Mouse (Mus musculus) midbrain, embryonic 14.5 days (tissue): ENCODE results near the gene Dusp22. TPM values are rescaled to one million over a fixed set of nuclear protein-coding genes. Genes with fewer than 3 reads are reported as not detected.

ENCODE experiments used
- ATAC-seq: fragments of 200-750 bp; cut with Nextera tagmentation; 2 replicates; pipeline ENCODE4 v1.8.0; 2017; ENCODE audit warnings: moderate number of reproducible peaks, moderate library complexity; ENCODE audit not compliant: low FRiP score, low TSS enrichment
- DNase-seq: peaks from one replicate; pipeline ENCODE4 v3.0.0-alpha.2; 2015
- H3K27ac ChIP-seq: fragments of 300-500 bp; sonication (generic); replicated peaks from 2 replicates; pipeline ENCODE4 v1.5.1; 2014; ENCODE audit warnings: mild to moderate bottlenecking, low read depth, low read length, moderate library complexity
- H3K27me3 ChIP-seq: fragments of 300-500 bp; sonication (generic); 2 replicates; pipeline ENCODE4 v1.6.1; 2014; ENCODE audit warnings: low read length, control low read depth, mixed read lengths; ENCODE audit not compliant: control insufficient read depth, insufficient read depth
- H3K36me3 ChIP-seq: fragments of 300-500 bp; sonication (generic); 2 replicates; pipeline ENCODE4 v1.6.1; 2014; ENCODE audit warnings: low read length, control low read depth; ENCODE audit not compliant: control insufficient read depth, insufficient read depth
- H3K4me1 ChIP-seq: fragments of 300-500 bp; sonication (generic); 2 replicates; pipeline ENCODE4 v1.6.1; 2014; ENCODE audit warnings: mild to moderate bottlenecking, antibody characterized with exemption, low read length, control low read depth; ENCODE audit not compliant: control insufficient read depth, insufficient read depth
- H3K4me2 ChIP-seq: fragments of 300-500 bp; sonication (generic); 2 replicates; pipeline ENCODE4 v1.6.1; 2014; ENCODE audit warnings: mild to moderate bottlenecking, low read length, moderate library complexity
- H3K4me3 ChIP-seq: fragments of 300-500 bp; sonication (generic); replicated peaks from 2 replicates; pipeline ENCODE4 v1.5.1; 2014; ENCODE audit warnings: low read depth, low read length
- H3K9ac ChIP-seq: fragments of 300-500 bp; sonication (generic); replicated peaks from 2 replicates; pipeline ENCODE4 v1.6.1; 2014; ENCODE audit warnings: mild to moderate bottlenecking, low read length, moderate library complexity
- H3K9me3 ChIP-seq: fragments of 300-500 bp; sonication (generic); 2 replicates; pipeline ENCODE4 v1.6.1; 2016; ENCODE audit warnings: low read length, control low read depth, mixed read lengths; ENCODE audit not compliant: control insufficient read depth
- WGBS: fragments of 180-500 bp; shearing (Covaris S2); extraction: QIAGEN DNeasy Blood & Tissue Kit; methylation state at CpG from one replicate; pipeline ENCODE4 v1.1.7; 2014; 5-methylcytosine and 5-hydroxymethylcytosine counted together
- polyA plus RNA-seq: library from polyadenylated mRNA; unstranded; fragments of >200 nt; fragmentation: Nextera tagmentation; extraction: Ambion mirVana; gene quantifications from 2 replicates; pipeline ENCODE4 v1.2.1, GENCODE M21; 2014

The Dusp22 gene
- polyA plus RNA-seq, 1 experiment from 2014 or later: 27.9 TPM

DNA sequence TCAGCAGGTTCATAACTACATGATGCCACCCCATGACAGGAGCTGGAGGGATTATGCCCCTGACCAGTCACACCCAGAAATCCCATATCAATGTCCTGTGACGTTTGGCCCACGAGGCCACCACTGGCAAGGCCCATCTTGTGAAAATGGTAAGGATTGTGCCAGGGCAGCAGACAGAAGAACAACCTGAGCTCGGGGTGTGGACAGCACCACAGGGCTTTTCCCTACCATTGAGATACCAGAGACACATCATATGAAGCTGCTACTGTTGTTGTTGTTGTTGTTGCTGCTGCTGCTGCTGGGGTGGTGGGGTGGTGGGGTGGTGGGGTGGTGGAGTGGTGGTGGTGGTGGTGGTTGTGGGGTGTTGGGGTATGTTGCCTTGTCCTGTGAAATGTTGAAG lies 93.6 kb downstream of the Dusp22 start:
- H3K4me3 ChIP-seq: no peak overlapping the region
- 87% methylated on average over 3 of the region's 3 CpGs for WGBS
- peaks cover 47% of the 10 kb centered on the region for H3K27me3 ChIP-seq
- H3K36me3 ChIP-seq: no peaks in the 10 kb centered on the region
- H3K9me3 ChIP-seq: no peaks in the 10 kb centered on the region
- H3K4me2 ChIP-seq: no peak overlapping the region
- DNase-seq (no peak), ATAC-seq (no peak)
- peaks cover 13% of the 10 kb centered on the region for H3K4me1 ChIP-seq
- H3K9ac ChIP-seq: no peak overlapping the region
- H3K27ac ChIP-seq: no peak overlapping the region

DNA sequence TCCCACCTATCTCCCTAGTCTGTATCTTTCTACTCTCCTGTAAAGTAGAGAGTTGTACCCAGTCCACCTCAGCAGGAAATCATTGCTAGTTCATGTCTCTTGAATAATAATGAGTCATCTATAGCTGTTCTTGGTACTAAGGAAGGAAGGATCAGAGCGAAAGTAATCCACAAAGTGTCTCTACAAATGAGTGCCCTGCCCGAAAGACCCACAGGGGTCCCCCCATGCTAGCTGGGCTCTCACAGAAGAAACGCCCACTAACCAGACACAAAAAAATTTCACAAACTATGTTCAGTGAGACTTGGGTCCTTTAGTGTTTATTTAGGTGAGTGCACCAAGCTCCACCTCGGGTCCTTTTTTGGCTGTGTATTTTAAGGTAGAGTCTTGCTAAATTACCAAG lies 94.3 kb downstream of the Dusp22 start:
- Histone ChIP-seq H3K9ac (no peak overlapping the region), H3K36me3 (no peaks in the 10 kb centered on the region), H3K9me3 (no peaks in the 10 kb centered on the region), H3K4me3 (no peak overlapping the region), H3K4me2 (no peak overlapping the region), H3K27me3 (peaks cover 41% of the 10 kb centered on the region), H3K27ac (no peak overlapping the region), H3K4me1 (peaks cover 8% of the 10 kb centered on the region)
- 87% methylated on average over 4 of the region's 4 CpGs for WGBS
- ATAC-seq: no peak
- DNase-seq: no peak

DNA sequence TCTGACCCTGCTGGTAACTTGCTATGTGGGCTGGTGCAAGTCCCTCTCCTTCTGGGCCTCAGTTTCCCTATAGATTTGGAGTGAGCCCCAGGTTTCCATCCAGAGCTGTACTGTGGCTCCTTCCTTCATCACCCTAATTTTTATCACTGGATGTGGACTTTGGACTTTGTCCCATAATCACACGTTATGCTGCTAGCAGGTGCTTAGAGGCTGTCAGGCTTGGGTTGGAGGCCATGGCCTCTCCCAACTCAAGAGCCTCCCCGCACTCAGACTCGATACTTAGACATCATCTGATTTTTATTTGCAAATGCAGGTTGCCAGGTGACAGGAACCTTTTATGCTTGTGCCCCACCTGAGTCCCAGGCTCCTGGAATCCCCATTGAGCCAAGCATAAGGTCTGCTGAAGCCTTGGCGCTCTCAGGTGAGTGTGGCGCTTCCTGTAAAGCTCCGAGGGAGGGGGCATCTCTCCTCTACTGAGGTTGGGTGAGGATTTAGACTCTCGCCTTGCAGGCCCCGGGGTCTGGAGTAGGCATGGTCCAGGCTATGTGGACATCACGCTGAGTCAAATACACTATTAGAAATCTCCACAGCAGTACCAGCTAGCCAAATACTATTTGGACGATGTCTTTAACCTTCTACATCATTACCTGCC lies 95.2 kb downstream of the Dusp22 start:
- Histone ChIP-seq H3K9me3 (no peaks in the 10 kb centered on the region), H3K27me3 (peaks cover 32% of the 10 kb centered on the region), H3K36me3 (no peaks in the 10 kb centered on the region), H3K4me2 (no peak overlapping the region), H3K9ac (no peak overlapping the region), H3K4me1 (peaks cover 3% of the 10 kb centered on the region; the same call in 1 of the 2 replicates), H3K27ac (no peak overlapping the region), H3K4me3 (no peak overlapping the region)
- WGBS: 84% methylated on average over 10 of the region's 10 CpGs
- ATAC-seq: no peak
- no peak for DNase-seq

DNA sequence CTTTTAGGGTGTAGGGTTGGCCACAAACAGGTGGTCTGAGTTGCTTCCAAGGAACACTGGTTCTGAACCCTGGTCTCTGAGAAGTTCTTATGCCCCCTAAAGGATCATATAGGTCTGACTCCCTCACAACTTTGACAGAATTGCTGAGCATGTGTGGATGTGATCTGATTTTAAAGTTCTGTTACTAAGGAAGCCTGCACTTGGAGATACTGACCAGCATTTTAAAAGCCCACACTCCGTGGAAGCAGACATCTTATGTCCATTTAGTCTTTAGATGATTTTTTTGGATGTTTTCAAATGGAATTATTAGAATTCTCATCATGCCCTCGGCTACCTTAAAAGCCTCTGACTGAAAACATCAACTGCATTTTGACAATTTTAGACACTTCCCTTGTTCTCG lies 95.8 kb downstream of the Dusp22 start:
- H3K27me3 ChIP-seq: peaks cover 25% of the 10 kb centered on the region
- DNase-seq: no peak
- no peak overlapping the region for H3K4me2 ChIP-seq
- no peaks in the 10 kb centered on the region; the same call in 1 of the 2 replicates for H3K4me1 ChIP-seq
- no peaks in the 10 kb centered on the region for H3K9me3 ChIP-seq
- no peak overlapping the region for H3K4me3 ChIP-seq
- H3K27ac ChIP-seq: no peak overlapping the region
- 78% methylated on average over 3 of the region's 3 CpGs for WGBS
- no peak for ATAC-seq
- no peaks in the 10 kb centered on the region for H3K36me3 ChIP-seq
- H3K9ac ChIP-seq: no peak overlapping the region

DNA sequence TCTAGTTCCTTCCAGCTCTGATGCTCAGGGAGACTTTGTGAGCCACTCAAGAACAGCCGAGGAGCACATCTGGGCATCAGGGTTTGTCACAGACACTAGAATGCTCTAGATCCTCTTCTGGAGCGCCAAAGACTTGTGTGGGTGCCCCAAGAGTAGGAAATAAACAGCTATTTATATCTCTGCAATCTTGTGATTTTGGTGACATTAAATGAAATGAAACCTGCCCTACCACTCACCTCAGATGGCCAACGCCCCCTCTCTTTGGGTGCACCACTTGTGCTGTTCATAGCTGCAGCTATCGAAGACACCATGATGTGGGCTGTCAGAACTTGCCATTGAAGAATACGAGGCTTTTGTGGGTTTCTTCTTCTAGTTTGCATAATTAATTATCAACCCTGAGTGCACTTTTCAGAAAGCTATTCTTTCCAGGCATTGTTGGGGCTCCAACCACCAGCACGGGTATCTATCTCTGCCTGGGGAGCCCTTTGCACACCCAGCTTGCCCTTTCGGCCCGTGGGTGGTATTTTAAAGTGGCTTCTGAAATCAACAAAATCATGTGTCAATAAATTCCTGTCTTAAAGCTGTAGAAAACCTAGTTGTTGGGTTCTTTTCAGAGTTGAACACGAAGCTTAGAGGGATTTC lies 96.3 kb downstream of the Dusp22 start:
- no peak overlapping the region for H3K4me2 ChIP-seq
- H3K27me3 ChIP-seq: peaks cover 20% of the 10 kb centered on the region
- no peak overlapping the region for H3K9ac ChIP-seq
- no peaks in the 10 kb centered on the region for H3K36me3 ChIP-seq
- no peak for ATAC-seq
- no peak overlapping the region for H3K27ac ChIP-seq
- no peaks in the 10 kb centered on the region for H3K9me3 ChIP-seq
- H3K4me1 ChIP-seq: no peaks in the 10 kb centered on the region
- 80% methylated on average over 9 of the region's 9 CpGs for WGBS
- no peak for DNase-seq
- H3K4me3 ChIP-seq: no peak overlapping the region

DNA sequence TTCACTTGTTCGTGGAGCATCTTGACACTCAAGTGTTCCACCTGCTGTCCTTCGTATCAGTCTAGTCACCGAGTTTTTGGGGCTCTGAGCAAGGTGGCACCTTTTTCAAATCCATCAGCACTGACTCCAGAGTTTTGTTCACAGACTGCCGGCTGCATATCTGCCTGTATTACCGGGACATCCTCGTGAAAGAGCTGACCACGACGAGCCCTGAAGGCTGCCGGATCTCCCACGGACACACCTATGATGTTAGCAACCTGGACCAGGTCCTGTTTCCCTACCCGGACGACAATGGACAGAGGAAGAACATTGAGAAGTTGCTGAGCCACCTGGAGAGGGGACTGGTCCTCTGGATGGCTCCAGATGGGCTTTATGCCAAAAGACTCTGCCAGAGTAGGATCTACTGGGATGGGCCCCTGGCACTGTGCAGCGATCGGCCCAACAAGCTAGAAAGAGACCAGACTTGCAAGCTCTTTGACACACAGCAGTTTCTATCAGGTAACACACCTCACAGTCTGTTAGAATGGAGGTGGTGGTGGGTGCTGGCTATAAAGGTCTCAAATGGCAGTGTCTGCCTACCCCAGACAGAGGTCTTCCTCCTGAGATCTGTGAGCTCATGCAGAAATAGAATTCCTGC lies 97.6 kb downstream of the Dusp22 start:
- H3K27me3 ChIP-seq: 0 out of 2 replicates have a peak, but pooled peaks cover 9% of the 10 kb centered on the region
- H3K27ac ChIP-seq: no peak overlapping the region
- WGBS: 87% methylated on average over 14 of the region's 14 CpGs
- ATAC-seq (no peak), DNase-seq (no peak)
- H3K4me2 ChIP-seq: no peak overlapping the region
- no peaks in the 10 kb centered on the region for H3K9me3 ChIP-seq
- no peaks in the 10 kb centered on the region for H3K36me3 ChIP-seq
- no peaks in the 10 kb centered on the region for H3K4me1 ChIP-seq
- H3K9ac ChIP-seq: no peak overlapping the region
- H3K4me3 ChIP-seq: no peak overlapping the region

DNA sequence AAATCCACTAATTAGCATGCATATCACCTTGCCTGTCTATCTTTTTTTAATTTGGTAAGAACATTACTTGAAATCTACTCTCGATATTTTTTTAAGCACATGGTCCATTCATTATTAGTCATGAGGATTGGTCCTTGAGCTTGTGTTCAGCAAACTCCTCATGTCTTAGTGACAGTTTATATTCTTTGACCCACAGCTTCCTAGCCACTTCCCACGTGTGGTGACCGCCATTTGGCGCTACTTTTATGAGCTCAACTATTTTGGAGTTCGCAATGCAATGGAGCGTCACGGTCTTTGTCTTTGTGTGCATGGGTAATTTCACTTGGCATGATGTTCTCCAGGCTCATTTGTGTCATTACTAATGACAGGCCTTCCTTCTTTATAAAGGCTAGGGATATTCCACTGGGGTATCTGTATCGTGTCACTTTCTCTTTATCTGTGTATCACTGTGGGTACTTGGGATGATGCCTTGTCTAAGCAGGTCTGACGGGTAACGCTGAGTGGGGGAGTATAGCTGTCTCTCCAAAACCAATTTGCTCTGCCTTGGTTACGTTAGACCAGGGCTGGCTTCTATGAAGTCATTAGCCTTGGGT lies 99.1 kb downstream of the Dusp22 start:
- Histone ChIP-seq H3K9ac (no peak overlapping the region), H3K4me1 (no peaks in the 10 kb centered on the region), H3K36me3 (no peaks in the 10 kb centered on the region), H3K4me2 (no peak overlapping the region), H3K27me3 (no peaks in the 10 kb centered on the region), H3K27ac (no peak overlapping the region), H3K4me3 (no peak overlapping the region), H3K9me3 (no peaks in the 10 kb centered on the region)
- no peak for DNase-seq
- WGBS: 81% methylated on average over 11 of the region's 11 CpGs
- no peak for ATAC-seq

DNA sequence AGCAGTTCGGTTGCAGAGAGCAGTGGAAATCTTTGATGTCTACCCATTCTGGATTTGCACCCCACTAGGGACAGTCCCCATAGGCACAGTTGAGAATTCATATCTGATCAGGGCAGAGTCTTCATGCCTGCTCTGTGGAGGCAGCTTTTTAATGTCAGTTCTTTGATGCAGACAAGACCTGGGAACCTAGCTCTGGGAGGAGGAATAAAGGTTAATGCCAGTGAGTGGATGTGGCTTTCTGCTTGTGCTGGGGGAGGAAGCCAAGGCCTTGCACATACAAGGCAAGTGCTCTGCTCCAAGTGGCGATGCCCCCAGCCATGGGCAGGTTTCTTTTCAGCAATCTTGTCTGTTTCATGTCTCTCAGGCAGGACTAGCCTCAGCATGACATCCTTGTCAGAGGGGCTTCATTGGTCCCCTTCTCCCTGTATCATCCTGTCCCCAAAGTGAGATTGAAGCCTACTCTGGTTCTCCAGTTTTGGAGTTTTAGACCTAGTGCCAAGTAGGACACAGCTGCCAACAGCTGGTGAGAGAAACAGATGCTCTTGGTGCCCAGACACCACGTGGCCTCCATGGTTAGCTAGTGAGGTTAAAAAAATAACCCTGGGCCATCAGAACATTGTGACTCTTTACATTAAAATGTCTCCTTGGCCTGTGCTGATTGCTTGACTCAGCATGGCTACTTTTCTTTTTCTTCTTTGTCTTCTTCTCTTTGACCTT lies 100.7 kb downstream of the Dusp22 start:
- no peak overlapping the region for H3K4me2 ChIP-seq
- H3K4me3 ChIP-seq: no peak overlapping the region
- H3K9ac ChIP-seq: no peak overlapping the region
- no peaks in the 10 kb centered on the region for H3K27me3 ChIP-seq
- no peaks in the 10 kb centered on the region for H3K9me3 ChIP-seq
- no peak for ATAC-seq
- H3K4me1 ChIP-seq: no peaks in the 10 kb centered on the region
- H3K27ac ChIP-seq: no peak overlapping the region
- DNase-seq: no peak
- H3K36me3 ChIP-seq: no peaks in the 10 kb centered on the region
- 74% methylated on average over 3 of the region's 3 CpGs for WGBS
